Comparison of ENCODE assay signal across 25 mouse cellular contexts in the genomic region with DNA sequence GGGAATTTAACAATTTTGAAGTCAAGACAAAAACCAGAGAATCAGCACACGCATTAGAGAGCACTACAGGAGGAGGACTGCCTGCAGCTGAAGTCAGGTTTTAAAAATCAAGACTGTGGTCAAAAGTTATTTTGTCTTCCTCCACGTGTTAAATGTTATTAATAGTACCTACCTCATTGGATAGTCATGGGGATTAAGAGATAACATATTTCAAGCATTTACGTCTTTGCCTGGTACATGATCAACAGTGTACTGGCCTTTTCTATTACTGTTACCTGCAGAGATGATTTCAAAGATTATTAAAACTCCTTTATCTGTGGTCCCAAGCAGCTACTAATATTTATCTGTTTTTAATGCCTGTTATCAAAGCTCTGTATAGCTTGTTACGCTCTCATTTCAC. TPM values are rescaled to one million over a fixed set of nuclear protein-coding genes. Genes with fewer than 3 reads are reported as not detected.
DNase-seq lines count a peak whose midpoint lies in the region; ATAC-seq and TF ChIP-seq lines count a peak whose summit lies in the region.
"Had no signal": no experiment of that assay in that cellular context is flagged by ENCODE, and none has a peak within 500 bp of the region (broad histone marks: within the 10 kb centered on the region; RNA-seq: fewer than 3 reads in every experiment).

No protein-coding gene starts in this region.

- no peak for TF ChIP-seq POLR2A in heart, adult 2 months (IDR thresholded peaks at IDR 0.05; ENCODE audit: insufficient read depth, low read depth, low read length)

- peaks cover 3% of the 10 kb centered on the region for H3K4me1 ChIP-seq in heart, adult 2 months (ENCODE audit: control insufficient read depth, insufficient read depth, low read length)
- H3K4me1 ChIP-seq in heart, embryonic 12.5 days (replicated peaks), result peaks cover 16% of the 10 kb centered on the region
- peaks cover 19% of the 10 kb centered on the region for H3K4me1 ChIP-seq in heart, embryonic 15.5 days (replicated peaks)
- H3K4me1 ChIP-seq: forebrain, embryonic 10.5 days; hindbrain, embryonic 10.5 days; hindbrain, embryonic 13.5 days; intestine, embryonic 15.5 days; kidney, embryonic 15.5 days had no signal

- TF ChIP-seq EP300 in heart, adult 2 months (IDR thresholded peaks at IDR 0.05; ENCODE audit: insufficient read depth, low read depth, low read length), result no peak

- 60% methylated on average over 4 of the region's 4 CpGs for WGBS in heart, adult 2 months
- WGBS in heart, embryonic 12.5 days, result 68% methylated on average over 4 of the region's 4 CpGs
- WGBS in heart, embryonic 15.5 days, result 55% methylated on average over 4 of the region's 4 CpGs

- no peaks in the 10 kb centered on the region for H3K9me3 ChIP-seq in heart, embryonic 12.5 days (replicated peaks)
- no peaks in the 10 kb centered on the region for H3K9me3 ChIP-seq in heart, embryonic 15.5 days (replicated peaks)
- H3K9me3 ChIP-seq: forebrain, embryonic 10.5 days; forebrain, embryonic 13.5 days; hindbrain, embryonic 10.5 days; hindbrain, embryonic 13.5 days; intestine, embryonic 15.5 days; kidney, embryonic 15.5 days had no signal

- H3K4me3 ChIP-seq in heart, adult 2 months, result no peak overlapping the region
- no peak overlapping the region for H3K4me3 ChIP-seq in heart, embryonic 12.5 days
- H3K4me3 ChIP-seq in heart, embryonic 15.5 days, result no peak overlapping the region
- H3K4me3 ChIP-seq: forebrain, embryonic 10.5 days; forebrain, embryonic 13.5 days; hindbrain, embryonic 10.5 days; hindbrain, embryonic 13.5 days; intestine, embryonic 15.5 days; kidney, embryonic 15.5 days had no signal

- intact Hi-C loops in heart, adult 2 months (cut with DNase I), result loop anchor here (5.0 kb wide), 2 partner anchors 40 to 45 kb away; no protein-coding TSS in a partner anchor
- intact Hi-C loops in heart, postnatal 10 days (cut with DNase I), result loop anchor here (1.0 kb wide), 1 partner anchor 36 kb away; no protein-coding TSS in a partner anchor

- no peaks in the 10 kb centered on the region for H3K27me3 ChIP-seq in heart, adult 2 months (ENCODE audit: control insufficient read depth, insufficient read depth, low read length)
- H3K27me3 ChIP-seq in heart, embryonic 12.5 days (replicated peaks), result no peaks in the 10 kb centered on the region
- H3K27me3 ChIP-seq in heart, embryonic 15.5 days, result no peaks in the 10 kb centered on the region
- H3K27me3 ChIP-seq: forebrain, embryonic 13.5 days; hindbrain, embryonic 13.5 days; intestine, embryonic 15.5 days; kidney, embryonic 15.5 days had no signal

- H3K36me3 ChIP-seq in heart, adult 2 months (ENCODE audit: control insufficient read depth, insufficient read depth, low read length), result no peaks in the 10 kb centered on the region
- H3K36me3 ChIP-seq in heart, embryonic 12.5 days, result peaks cover 21% of the 10 kb centered on the region
- peaks cover 22% of the 10 kb centered on the region for H3K36me3 ChIP-seq in heart, embryonic 15.5 days

- no peak for DNase-seq in heart, adult 2 months
- no peak for DNase-seq in heart, postnatal 10 days
- DNase-seq in heart, adult 11 months, result no peak
- DNase-seq in heart, adult 18-20 months, result no peak
- DNase-seq: adrenal gland, adult 2 months; adrenal gland, postnatal 14 days; gastrocnemius, postnatal 25 days; kidney, adult 11 months; kidney, adult 8-10 months; kidney, postnatal 10 days had no signal

- H3K9ac ChIP-seq in heart, adult 2 months (ENCODE audit: low read depth, low read length), result no peak overlapping the region
- no peak overlapping the region for H3K9ac ChIP-seq in heart, embryonic 12.5 days
- no peak overlapping the region for H3K9ac ChIP-seq in heart, embryonic 15.5 days
- H3K9ac ChIP-seq: forebrain, embryonic 13.5 days; hindbrain, embryonic 13.5 days; intestine, embryonic 15.5 days; kidney, embryonic 15.5 days had no signal

- ATAC-seq in heart, embryonic 12.5 days (ENCODE audit: insufficient number of reproducible peaks, low FRiP score), result no peak
- ATAC-seq in heart, embryonic 15.5 days (replicated peaks; ENCODE audit: insufficient number of reproducible peaks, insufficient read depth, low FRiP score, low read depth), result peak; percentile 53; the same call in 1 of the 2 replicates
- ATAC-seq: forebrain, embryonic 13.5 days; forebrain, embryonic 16.5 days; hindbrain, embryonic 16.5 days; intestine, embryonic 15.5 days had no signal

- H3K4me2 ChIP-seq in heart, embryonic 12.5 days, result no peak overlapping the region
- H3K4me2 ChIP-seq in heart, embryonic 15.5 days, result no peak overlapping the region
- H3K4me2 ChIP-seq: forebrain, embryonic 13.5 days; hindbrain, embryonic 13.5 days; intestine, embryonic 15.5 days; kidney, embryonic 15.5 days had no signal

- H3K79me2 ChIP-seq in heart, adult 2 months (replicated peaks; ENCODE audit: control insufficient read depth, insufficient read depth, low read length), result no peaks in the 10 kb centered on the region

- peak overlapping the region; percentile 72 for H3K27ac ChIP-seq in heart, adult 2 months
- peak overlapping the region; percentile 72 for H3K27ac ChIP-seq in heart, embryonic 12.5 days (ENCODE audit: poor library complexity, severe bottlenecking)
- peak overlapping the region; percentile 58 for H3K27ac ChIP-seq in heart, embryonic 15.5 days
- H3K27ac ChIP-seq: forebrain, embryonic 10.5 days; forebrain, embryonic 13.5 days; hindbrain, embryonic 10.5 days; hindbrain, embryonic 13.5 days; intestine, embryonic 15.5 days; kidney, embryonic 15.5 days had no signal

- no peak for TF ChIP-seq CTCF in heart, adult 2 months (IDR thresholded peaks at IDR 0.05)

RNA-seq across cellular contexts. Expression of gene Hacl1, which starts 56.7 kb away (rescaled TPM):
- 10 to 100 TPM in 1 of 2 experiments, 1 to 10 TPM in 1; 8.2 to 10.1 TPM for total RNA-seq in heart, adult 2 months (2021)
- polyA plus RNA-seq in heart, adult 2 months (2012; rRNA removed), result 10.5 and 11.2 TPM in 2 replicates
- 10 to 100 TPM; 13.5 to 13.9 TPM for total RNA-seq in heart, postnatal 10 days (2021)
- 7.9 and 13.2 TPM in 2 replicates for polyA plus RNA-seq in heart, embryonic 12.5 days (2016; fragmentation: Nextera tagmentation; extraction: Ambion mirVana)
- polyA plus RNA-seq in heart, embryonic 15.5 days (2015; fragmentation: Nextera tagmentation; extraction: Ambion mirVana), result 9.7 and 11.6 TPM in 2 replicates
- 10 to 100 TPM; 10.9 to 11.5 TPM for total RNA-seq in heart, adult 18-20 months (2021)

RNA-seq across cellular contexts. Expression of gene Btd, which starts 56.9 kb away (rescaled TPM):
- 10 to 100 TPM; 10.7 to 10.8 TPM for total RNA-seq in heart, adult 2 months (2021)
- 19.1 and 29.1 TPM in 2 replicates for polyA plus RNA-seq in heart, adult 2 months (2012; rRNA removed)
- 10 to 100 TPM; 14.5 to 15.0 TPM for total RNA-seq in heart, postnatal 10 days (2021)
- 23.1 and 27.8 TPM in 2 replicates for polyA plus RNA-seq in heart, embryonic 12.5 days (2016; fragmentation: Nextera tagmentation; extraction: Ambion mirVana)
- polyA plus RNA-seq in heart, embryonic 15.5 days (2015; fragmentation: Nextera tagmentation; extraction: Ambion mirVana), result 20.4 and 23.5 TPM in 2 replicates
- total RNA-seq in heart, adult 18-20 months (2021), result 10 to 100 TPM in 1 of 2 experiments, 1 to 10 TPM in 1; 7.8 to 13.2 TPM

RNA-seq across cellular contexts. Expression of gene Gm49387, which starts 57.1 kb away (rescaled TPM):
- under 1 TPM; 0.66 to 0.86 TPM for total RNA-seq in heart, adult 2 months (2021)
- 2.4 TPM in 1 of 2 replicates, not detected in the other for polyA plus RNA-seq in heart, adult 2 months (2012; rRNA removed)
- 1 to 10 TPM in 1 of 2 experiments, not detected in 1; 1.1 TPM for total RNA-seq in heart, postnatal 10 days (2021)
- polyA plus RNA-seq in heart, embryonic 12.5 days (2016; fragmentation: Nextera tagmentation; extraction: Ambion mirVana), result 0.10 and 3.7 TPM in 2 replicates
- polyA plus RNA-seq in heart, embryonic 15.5 days (2015; fragmentation: Nextera tagmentation; extraction: Ambion mirVana), result 2.6 TPM in 2 replicates
- total RNA-seq in heart, adult 18-20 months (2021), result 1 to 10 TPM in 1 of 2 experiments, not detected in 1; 2.1 TPM
- total RNA-seq: adrenal gland, postnatal 4 days; gastrocnemius, adult 8-10 months; MEL had no signal
- polyA plus RNA-seq: adrenal gland, adult 2 months; C2C12; forebrain, embryonic 13.5 days; forebrain, embryonic 16.5 days; gonadal fat pad, adult 2 months had no signal
